Mouse (Mus musculus) embryonic facial prominence, embryonic 12.5 days (tissue): ENCODE measurements around the gene Tspan17. TPM values are rescaled to one million over a fixed set of nuclear protein-coding genes. Genes with fewer than 3 reads are reported as not detected.
A peak's percentile ranks its signal among the peaks of the same experiment; 100 is the strongest.
"Not testable (repeated sequence)": the region's sequence is repeated elsewhere in the genome, so short reads cannot be mapped to it uniquely, and the experiment has no call there.

Experiments
- ATAC-seq: fragments of 200-750 bp; cut with Nextera tagmentation; 2 replicates; pipeline ENCODE4 v1.8.0; 2017; ENCODE audit not compliant: insufficient number of reproducible peaks, insufficient read depth, low FRiP score, low TSS enrichment
- H3K27ac ChIP-seq: fragments of 300-500 bp; sonication (generic); 2 replicates; pipeline ENCODE4 v1.5.1; 2016; ENCODE audit warnings: mild to moderate bottlenecking
- H3K27me3 ChIP-seq: fragments of 300-500 bp; sonication (generic); 2 replicates; pipeline ENCODE4 v1.6.1; 2016; ENCODE audit warnings: mild to moderate bottlenecking, moderate library complexity
- H3K36me3 ChIP-seq: fragments of 300-500 bp; sonication (generic); 2 replicates; pipeline ENCODE4 v1.6.1; 2016; ENCODE audit warnings: mild to moderate bottlenecking
- H3K4me1 ChIP-seq: fragments of 300-500 bp; sonication (generic); 2 replicates; pipeline ENCODE4 v1.6.1; 2016
- H3K4me2 ChIP-seq: fragments of 300-500 bp; sonication (generic); replicated peaks from 2 replicates; pipeline ENCODE4 v1.6.1; 2016; ENCODE audit warnings: mild to moderate bottlenecking, moderate library complexity
- H3K4me3 ChIP-seq: fragments of 300-500 bp; sonication (generic); 2 replicates; pipeline ENCODE4 v1.5.1; 2016; ENCODE audit warnings: mild to moderate bottlenecking
- H3K9ac ChIP-seq: fragments of 300-500 bp; sonication (generic); 2 replicates; pipeline ENCODE4 v1.6.1; 2016; ENCODE audit warnings: mild to moderate bottlenecking, moderate library complexity
- H3K9me3 ChIP-seq: fragments of 300-500 bp; sonication (generic); 2 replicates; pipeline ENCODE4 v1.6.1; 2016; ENCODE audit warnings: mild to moderate bottlenecking, moderate library complexity
- WGBS: fragments of 180-500 bp; shearing (Covaris S2); methylation state at CpG from one replicate; pipeline ENCODE4 v1.1.7; 2016; 5-methylcytosine and 5-hydroxymethylcytosine counted together
- polyA plus RNA-seq: library from polyadenylated mRNA; unstranded; fragments of >200 nt; fragmentation: Nextera tagmentation; extraction: Ambion mirVana; gene quantifications from 2 replicates; pipeline ENCODE4 v1.2.1, GENCODE M21; 2016

Gene Tspan17
- polyA plus RNA-seq, 1 experiment from 2014 or later: 9.9 TPM

- no peak overlapping the region for H3K27ac ChIP-seq
- 5% methylated on average over 42 of the region's 44 CpGs for WGBS
- peak overlapping the region; percentile 64 for H3K4me2 ChIP-seq
- 0 out of 2 replicates have a peak, but pooled peaks have one; percentile 28 for ATAC-seq
- peaks cover 12% of the 10 kb centered on the region for H3K4me1 ChIP-seq
- peak overlapping the region; percentile 24; the same call in 1 of the 2 replicates for H3K9ac ChIP-seq
- no peaks in the 10 kb centered on the region for H3K36me3 ChIP-seq
- peaks cover 63% of the 10 kb centered on the region for H3K27me3 ChIP-seq
- peak overlapping the region; percentile 31 for H3K4me3 ChIP-seq
- H3K9me3 ChIP-seq: no peaks in the 10 kb centered on the region
Observed at GRCm38 (mm10) chr13:54765281-54766191, 23.6 kb upstream of the Tspan17 start.

GRCm38 (mm10) chr13:54766192-54766768, 22.9 kb upstream of the Tspan17 start, which contains the start of gene Sncb:
TSS of gene Sncb (minus strand) at chr13:54766595.
- Histone ChIP-seq H3K36me3 (no peaks in the 10 kb centered on the region), H3K27ac (no peak within 1 kb of the TSS), H3K9ac (peak within 1 kb of the TSS; percentile 24; the same call in 1 of the 2 replicates), H3K27me3 (peaks cover 63% of the 10 kb centered on the region), H3K4me1 (peaks cover 12% of the 10 kb centered on the region), H3K9me3 (no peaks in the 10 kb centered on the region), H3K4me3 (peak within 1 kb of the TSS; percentile 31), H3K4me2 (peak within 1 kb of the TSS; percentile 64)
- ATAC-seq: 0 out of 2 replicates have a peak, but pooled peaks have one; percentile 61
- WGBS: under 1% methylated on average over 35 of the region's 35 CpGs

- H3K27me3 ChIP-seq: peaks cover 58% of the 10 kb centered on the region
- no peak for ATAC-seq
- no peaks in the 10 kb centered on the region for H3K9me3 ChIP-seq
- H3K4me2 ChIP-seq: no peak overlapping the region
- H3K4me3 ChIP-seq: no peak overlapping the region
- no peak overlapping the region for H3K27ac ChIP-seq
- H3K9ac ChIP-seq: no peak overlapping the region
- whole genome bisulfite sequencing: 75% methylated on average over 4 of the region's 4 CpGs
- peaks cover 12% of the 10 kb centered on the region for H3K4me1 ChIP-seq
- no peaks in the 10 kb centered on the region for H3K36me3 ChIP-seq
Observed at GRCm38 (mm10) chr13:54767012-54767411, 22.2 kb upstream of the Tspan17 start.

- no peak overlapping the region for H3K9ac ChIP-seq
- H3K27ac ChIP-seq: no peak overlapping the region
- 83% methylated on average over 3 of the region's 3 CpGs for WGBS
Observed at GRCm38 (mm10) chr13:54780592-54780991, 8.6 kb upstream of the Tspan17 start.

GRCm38 (mm10) chr13:54781086-54781485, 8.1 kb upstream of the Tspan17 start:
- H3K27ac ChIP-seq: no peak overlapping the region
- H3K27me3 ChIP-seq: no peaks in the 10 kb centered on the region
- no peak overlapping the region for H3K4me2 ChIP-seq
- no peak overlapping the region for H3K9ac ChIP-seq
- no peaks in the 10 kb centered on the region for H3K4me1 ChIP-seq
- WGBS: 90% methylated on average over 3 of the region's 3 CpGs
- no peak overlapping the region for H3K4me3 ChIP-seq
- no peaks in the 10 kb centered on the region for H3K9me3 ChIP-seq
- no peak for ATAC-seq
- no peaks in the 10 kb centered on the region for H3K36me3 ChIP-seq

More at GRCm38 (mm10) chr13:54780592-54780991, 8.6 kb upstream of the Tspan17 start:
- no peak for ATAC-seq
- Histone ChIP-seq H3K36me3 (no peaks in the 10 kb centered on the region), H3K4me2 (no peak overlapping the region), H3K4me3 (no peak overlapping the region), H3K27me3 (no peaks in the 10 kb centered on the region), H3K9me3 (no peaks in the 10 kb centered on the region), H3K4me1 (no peaks in the 10 kb centered on the region)

- Histone ChIP-seq H3K9me3 (no peaks in the 10 kb centered on the region), H3K4me2 (no peak overlapping the region), H3K4me3 (no peak overlapping the region), H3K9ac (no peak overlapping the region), H3K27ac (no peak overlapping the region), H3K4me1 (no peaks in the 10 kb centered on the region), H3K36me3 (no peaks in the 10 kb centered on the region), H3K27me3 (0 out of 2 replicates have a peak, but pooled peaks cover 4% of the 10 kb centered on the region)
- WGBS: 39% methylated on average over 2 of the region's 2 CpGs
- ATAC-seq: no peak
Observed at GRCm38 (mm10) chr13:54783235-54783634, 5.9 kb upstream of the Tspan17 start.

- no peak within 1 kb of the TSS for H3K27ac ChIP-seq
- no peak for ATAC-seq
- 0 out of 2 replicates have a peak, but pooled peaks cover 8% of the 10 kb centered on the region for H3K27me3 ChIP-seq
- H3K4me1 ChIP-seq: no peaks in the 10 kb centered on the region
- H3K36me3 ChIP-seq: no peaks in the 10 kb centered on the region
- no peaks in the 10 kb centered on the region for H3K9me3 ChIP-seq
- H3K9ac ChIP-seq: no peak within 1 kb of the TSS
- 87% methylated on average over 4 of the region's 4 CpGs for WGBS
- no peak within 1 kb of the TSS for H3K4me2 ChIP-seq
- H3K4me3 ChIP-seq: no peak within 1 kb of the TSS
Observed at GRCm38 (mm10) chr13:54783698-54784097, 5.5 kb upstream of the Tspan17 start, which contains the start of gene Eif4e1b. TSS of gene Eif4e1b (plus strand) at chr13:54783998.

GRCm38 (mm10) chr13:54787591-54787990, 1.6 kb upstream of the Tspan17 start:
- not testable (repeated sequence) for H3K27ac ChIP-seq, ATAC-seq, H3K4me2 ChIP-seq, H3K9me3 ChIP-seq, H3K9ac ChIP-seq, H3K36me3 ChIP-seq, H3K4me3 ChIP-seq
- WGBS: 86% methylated on average over 2 of the region's 2 CpGs
- H3K4me1 ChIP-seq: peaks cover 17% of the 10 kb centered on the region
- H3K27me3 ChIP-seq: peaks cover 41% of the 10 kb centered on the region

- H3K9ac ChIP-seq: peak overlapping the region; percentile 34
- 1% methylated on average over 38 of the region's 38 CpGs for WGBS
- H3K36me3 ChIP-seq: no peaks in the 10 kb centered on the region
- peak overlapping the region; percentile 92 for H3K4me2 ChIP-seq
- H3K27me3 ChIP-seq: peaks cover 46% of the 10 kb centered on the region
- H3K27ac ChIP-seq: no peak overlapping the region
- H3K4me1 ChIP-seq: peaks cover 19% of the 10 kb centered on the region
- H3K4me3 ChIP-seq: peak overlapping the region; percentile 55
- no peaks in the 10 kb centered on the region for H3K9me3 ChIP-seq
- no peak; the same call in 1 of the 2 replicates for ATAC-seq
Observed at GRCm38 (mm10) chr13:54789561-54790397, 602 bp downstream of the Tspan17 start.

- no peaks in the 10 kb centered on the region for H3K9me3 ChIP-seq
- no peak overlapping the region for H3K27ac ChIP-seq
- no peak overlapping the region for H3K4me3 ChIP-seq
- peaks cover 42% of the 10 kb centered on the region for H3K27me3 ChIP-seq
- no peak overlapping the region for H3K9ac ChIP-seq
- H3K4me2 ChIP-seq: no peak overlapping the region
- no peaks in the 10 kb centered on the region for H3K36me3 ChIP-seq
- peaks cover 19% of the 10 kb centered on the region for H3K4me1 ChIP-seq
- WGBS: 22% methylated on average over 21 of the region's 21 CpGs
- ATAC-seq: no peak
Observed at GRCm38 (mm10) chr13:54792259-54793230, 3.4 kb downstream of the Tspan17 start.
